Mouse (Mus musculus): ENCODE results near the gene Gm20388. TPM values are rescaled to one million over a fixed set of nuclear protein-coding genes. Genes with fewer than 3 reads are reported as not detected.

The Gm20388 gene
- polyA plus RNA-seq, 1 experiment from 2014 or later = not detected

- no peak overlapping the region for H3K9ac ChIP-seq
- H3K9me3 ChIP-seq (replicated peaks) = no peaks in the 10 kb centered on the region
- H3K4me2 ChIP-seq = no peak overlapping the region
- no peak overlapping the region for H3K27ac ChIP-seq
- H3K4me1 ChIP-seq = no peaks in the 10 kb centered on the region
- H3K36me3 ChIP-seq = peaks cover 91% of the 10 kb centered on the region
- ATAC-seq = no peak
- WGBS (ENCODE audit: insufficient replicate concordance) = 84% methylated on average over 3 of the region's 3 CpGs
- no peak overlapping the region for H3K4me3 ChIP-seq
- no peaks in the 10 kb centered on the region for H3K27me3 ChIP-seq (replicated peaks)
These were observed 4429.1 kb downstream of the Gm20388 start for GRCm38 (mm10) chr8:124339742-124340141.

GRCm38 (mm10) chr8:124340360-124341068, 4429.9 kb downstream of the Gm20388 start:
- Histone ChIP-seq H3K9me3 (replicated peaks) (no peaks in the 10 kb centered on the region), H3K4me2 (no peak overlapping the region), H3K4me3 (no peak overlapping the region), H3K4me1 (no peaks in the 10 kb centered on the region), H3K36me3 (peaks cover 87% of the 10 kb centered on the region), H3K27me3 (replicated peaks) (no peaks in the 10 kb centered on the region), H3K27ac (no peak overlapping the region), H3K9ac (no peak overlapping the region)
- 82% methylated on average over 17 of the region's 17 CpGs for WGBS (ENCODE audit: insufficient replicate concordance)
- ATAC-seq = no peak

- ATAC-seq = no peak
These were observed 4432.5 kb downstream of the Gm20388 start for GRCm38 (mm10) chr8:124343151-124343550.

GRCm38 (mm10) chr8:124343991-124344390, 4433.4 kb downstream of the Gm20388 start:
- no peaks in the 10 kb centered on the region for H3K4me1 ChIP-seq
- 71% methylated on average over 12 of the region's 12 CpGs for WGBS (ENCODE audit: insufficient replicate concordance)
- peaks cover 52% of the 10 kb centered on the region for H3K36me3 ChIP-seq
- no peak overlapping the region for H3K4me3 ChIP-seq
- no peak for ATAC-seq
- H3K9ac ChIP-seq = no peak overlapping the region
- no peak overlapping the region for H3K4me2 ChIP-seq
- H3K27ac ChIP-seq = peak overlapping the region; percentile 38; the same call in 1 of the 2 replicates
- H3K27me3 ChIP-seq (replicated peaks) = no peaks in the 10 kb centered on the region
- H3K9me3 ChIP-seq (replicated peaks) = no peaks in the 10 kb centered on the region

More at GRCm38 (mm10) chr8:124343151-124343550, 4432.5 kb downstream of the Gm20388 start:
- Histone ChIP-seq H3K4me1 (no peaks in the 10 kb centered on the region), H3K4me2 (no peak overlapping the region), H3K27me3 (replicated peaks) (no peaks in the 10 kb centered on the region), H3K4me3 (no peak overlapping the region), H3K9ac (no peak overlapping the region), H3K27ac (no peak overlapping the region), H3K9me3 (replicated peaks) (no peaks in the 10 kb centered on the region), H3K36me3 (peaks cover 61% of the 10 kb centered on the region)
- WGBS (ENCODE audit: insufficient replicate concordance) = 90% methylated on average over 15 of the region's 15 CpGs

GRCm38 (mm10) chr8:124345098-124345497, 4434.5 kb downstream of the Gm20388 start:
- H3K9me3 ChIP-seq (replicated peaks) = no peaks in the 10 kb centered on the region
- WGBS (ENCODE audit: insufficient replicate concordance) = 81% methylated on average over 10 of the region's 10 CpGs
- H3K4me2 ChIP-seq = no peak overlapping the region
- H3K9ac ChIP-seq = no peak overlapping the region
- no peak overlapping the region for H3K27ac ChIP-seq
- peaks cover 43% of the 10 kb centered on the region for H3K36me3 ChIP-seq
- no peak overlapping the region for H3K4me3 ChIP-seq
- H3K4me1 ChIP-seq = 0 out of 2 replicates have a peak, but pooled peaks cover 3% of the 10 kb centered on the region
- no peaks in the 10 kb centered on the region for H3K27me3 ChIP-seq (replicated peaks)
- no peak for ATAC-seq

GRCm38 (mm10) chr8:124346852-124347523, 4436.3 kb downstream of the Gm20388 start:
- H3K9me3 ChIP-seq (replicated peaks) = no peaks in the 10 kb centered on the region
- H3K9ac ChIP-seq = no peak overlapping the region
- H3K27ac ChIP-seq = no peak overlapping the region
- peaks cover 24% of the 10 kb centered on the region for H3K36me3 ChIP-seq
- ATAC-seq = 0 out of 2 replicates have a peak, but pooled peaks have one; percentile 36
- H3K27me3 ChIP-seq (replicated peaks) = no peaks in the 10 kb centered on the region
- no peak overlapping the region for H3K4me3 ChIP-seq
- 0 out of 2 replicates have a peak, but pooled peaks cover 3% of the 10 kb centered on the region for H3K4me1 ChIP-seq
- WGBS (ENCODE audit: insufficient replicate concordance) = 40% methylated on average over 19 of the region's 19 CpGs
- no peak overlapping the region for H3K4me2 ChIP-seq

GRCm38 (mm10) chr8:124348087-124348486, 4437.4 kb downstream of the Gm20388 start:
- Histone ChIP-seq H3K9ac (no peak overlapping the region), H3K36me3 (peaks cover 18% of the 10 kb centered on the region), H3K4me2 (no peak overlapping the region), H3K27me3 (replicated peaks) (no peaks in the 10 kb centered on the region), H3K4me1 (0 out of 2 replicates have a peak, but pooled peaks cover 3% of the 10 kb centered on the region), H3K4me3 (no peak overlapping the region), H3K27ac (no peak overlapping the region), H3K9me3 (replicated peaks) (no peaks in the 10 kb centered on the region)
- 52% methylated on average over 1 of the region's 1 CpGs for WGBS (ENCODE audit: insufficient replicate concordance)
- ATAC-seq = no peak

GRCm38 (mm10) chr8:124349663-124350062, 4439.0 kb downstream of the Gm20388 start:
- H3K9me3 ChIP-seq (replicated peaks) = no peaks in the 10 kb centered on the region
- no peak for ATAC-seq
- H3K9ac ChIP-seq = no peak overlapping the region
- H3K4me2 ChIP-seq = no peak overlapping the region
- no peak overlapping the region for H3K27ac ChIP-seq
- H3K4me3 ChIP-seq = no peak overlapping the region
- no peaks in the 10 kb centered on the region for H3K27me3 ChIP-seq (replicated peaks)
- peaks cover 5% of the 10 kb centered on the region for H3K36me3 ChIP-seq
- H3K4me1 ChIP-seq = 0 out of 2 replicates have a peak, but pooled peaks cover 3% of the 10 kb centered on the region
- 42% methylated on average over 7 of the region's 7 CpGs for WGBS (ENCODE audit: insufficient replicate concordance)

- ATAC-seq = no peak
- H3K27me3 ChIP-seq (replicated peaks) = no peaks in the 10 kb centered on the region
- 45% methylated on average over 5 of the region's 5 CpGs for WGBS (ENCODE audit: insufficient replicate concordance)
These were observed 4441.0 kb downstream of the Gm20388 start for GRCm38 (mm10) chr8:124351636-124352035.

GRCm38 (mm10) chr8:124360911-124361310, 4450.3 kb downstream of the Gm20388 start:
- no peak for ATAC-seq
- no peak overlapping the region for H3K4me3 ChIP-seq
- H3K27me3 ChIP-seq (replicated peaks) = no peaks in the 10 kb centered on the region
- H3K27ac ChIP-seq = no peak overlapping the region
- WGBS (ENCODE audit: insufficient replicate concordance) = 61% methylated on average over 3 of the region's 3 CpGs
- H3K36me3 ChIP-seq = no peaks in the 10 kb centered on the region
- no peaks in the 10 kb centered on the region for H3K9me3 ChIP-seq (replicated peaks)
- H3K9ac ChIP-seq = no peak overlapping the region
- H3K4me1 ChIP-seq = no peaks in the 10 kb centered on the region
- no peak overlapping the region for H3K4me2 ChIP-seq

More at GRCm38 (mm10) chr8:124351636-124352035, 4441.0 kb downstream of the Gm20388 start:
- H3K27ac ChIP-seq = no peak overlapping the region
- H3K36me3 ChIP-seq = no peaks in the 10 kb centered on the region
- no peak overlapping the region for H3K9ac ChIP-seq
- no peak overlapping the region for H3K4me2 ChIP-seq
- no peaks in the 10 kb centered on the region for H3K9me3 ChIP-seq (replicated peaks)
- H3K4me1 ChIP-seq = 0 out of 2 replicates have a peak, but pooled peaks cover 3% of the 10 kb centered on the region
- H3K4me3 ChIP-seq = no peak overlapping the region

- no peak overlapping the region for H3K4me2 ChIP-seq
- ATAC-seq = no peak
- H3K36me3 ChIP-seq = no peaks in the 10 kb centered on the region
- no peak overlapping the region for H3K9ac ChIP-seq
- H3K9me3 ChIP-seq (replicated peaks) = no peaks in the 10 kb centered on the region
- no peak overlapping the region for H3K27ac ChIP-seq
- whole genome bisulfite sequencing (ENCODE audit: insufficient replicate concordance) = 69% methylated on average over 11 of the region's 11 CpGs
- no peaks in the 10 kb centered on the region for H3K27me3 ChIP-seq (replicated peaks)
- no peak overlapping the region for H3K4me3 ChIP-seq
- H3K4me1 ChIP-seq = no peaks in the 10 kb centered on the region
These were observed 4451.3 kb downstream of the Gm20388 start for GRCm38 (mm10) chr8:124361773-124362427.

- Histone ChIP-seq H3K27ac (no peak overlapping the region), H3K4me2 (no peak overlapping the region), H3K27me3 (replicated peaks) (no peaks in the 10 kb centered on the region), H3K9ac (no peak overlapping the region), H3K4me1 (no peaks in the 10 kb centered on the region), H3K9me3 (replicated peaks) (no peaks in the 10 kb centered on the region), H3K36me3 (no peaks in the 10 kb centered on the region), H3K4me3 (no peak overlapping the region)
- ATAC-seq = no peak
- WGBS (ENCODE audit: insufficient replicate concordance) = 63% methylated on average over 7 of the region's 7 CpGs
These were observed 4451.9 kb downstream of the Gm20388 start for GRCm38 (mm10) chr8:124362589-124362988.

Measured in liver, embryonic 12.5 days (tissue).